Mouse (Mus musculus) urinary bladder, adult 18-20 months (tissue): ENCODE data around the gene Nanos3.
A peak's percentile ranks its signal among the peaks of the same experiment; 100 is the strongest.

ENCODE experiments used
- DNase-seq, 2 experiments: peaks; one replicate each; pipeline ENCODE4 v3.0.0; 2022; ENCODE audit warnings: low spot score in 2 of 2, mixed read lengths in 2 of 2

Gene Nanos3

DNA sequence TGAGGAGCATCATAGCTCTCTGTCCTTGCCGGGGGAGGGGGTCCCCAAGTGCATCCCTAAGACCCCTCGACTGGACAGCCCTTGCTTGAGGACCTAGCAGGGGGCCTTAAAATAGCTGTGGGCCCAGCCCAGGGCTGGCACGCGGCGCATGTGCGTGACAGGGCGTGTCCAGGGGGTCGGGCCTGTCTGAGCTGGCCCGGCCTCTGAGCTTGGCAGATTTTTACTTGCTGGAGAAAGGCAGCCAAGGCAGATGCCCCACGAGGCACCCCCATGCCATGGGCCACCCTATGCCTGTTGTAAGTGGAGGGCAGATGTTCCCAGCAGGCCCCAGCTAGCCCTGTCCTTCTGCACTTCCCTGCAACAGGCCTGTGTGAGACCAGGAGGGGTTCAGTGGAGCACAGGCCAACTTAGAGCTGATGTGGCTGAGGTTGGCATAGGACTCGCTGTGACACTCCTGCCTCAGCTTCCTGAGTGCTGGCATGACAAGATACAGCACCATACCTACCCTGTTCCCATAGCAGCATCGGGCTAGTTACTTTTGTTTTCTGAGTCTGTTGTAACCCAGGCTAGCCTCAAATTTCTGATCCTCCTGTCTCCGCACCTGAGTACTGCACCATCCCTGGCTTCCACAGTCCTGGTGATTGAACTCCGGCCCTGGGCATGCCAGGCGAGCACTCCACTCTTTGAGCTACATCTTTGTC lies 16.7 kb upstream of the Nanos3 start:
- peak in 1 of 2 experiments; percentile 85 for DNase-seq

DNA sequence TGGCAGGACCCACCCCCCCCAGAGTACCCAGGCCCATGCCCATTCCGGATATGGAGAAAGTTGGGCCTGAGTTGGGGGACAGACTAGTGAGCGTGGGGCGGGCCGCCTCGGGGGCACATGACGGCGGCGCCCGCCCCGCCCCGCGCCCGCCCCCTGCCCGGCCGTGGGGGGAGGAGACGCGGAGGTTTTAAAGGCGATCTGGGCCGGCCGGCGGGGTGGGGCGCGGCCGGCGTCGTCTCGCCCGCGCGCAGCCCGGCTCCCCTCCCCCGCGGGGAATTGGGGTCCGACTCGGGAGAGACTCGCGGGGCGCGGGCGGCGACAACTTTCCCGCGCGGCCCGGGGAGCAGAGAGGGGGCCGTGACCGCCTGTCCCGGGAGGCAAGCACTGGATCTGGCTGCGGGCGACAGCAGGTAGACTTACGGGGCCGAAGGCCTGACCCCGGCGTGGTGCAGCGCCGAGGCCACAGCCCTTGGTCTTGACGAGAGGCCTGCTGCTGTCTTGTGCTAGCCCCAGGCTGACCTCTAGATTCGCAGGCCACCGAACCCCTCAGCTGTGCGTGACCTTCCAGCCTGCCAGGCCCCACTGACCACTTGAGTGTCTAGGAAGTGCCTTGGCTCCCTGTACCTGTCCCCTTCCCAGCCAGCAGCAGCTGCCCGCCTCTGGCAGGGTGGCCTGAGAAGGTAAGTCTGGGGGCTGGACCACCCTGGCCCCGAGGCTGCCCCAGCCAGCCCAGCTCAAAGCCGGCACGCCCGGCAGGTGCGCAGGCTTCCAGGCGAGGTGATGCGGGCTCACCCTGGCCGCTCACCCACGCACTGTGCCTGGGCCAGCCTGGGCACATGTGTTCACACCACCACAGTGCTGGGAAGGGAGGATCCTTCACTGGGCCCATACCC lies 15.9 kb upstream of the Nanos3 start:
- DNase-seq = peak; percentile 84 to 86

DNA sequence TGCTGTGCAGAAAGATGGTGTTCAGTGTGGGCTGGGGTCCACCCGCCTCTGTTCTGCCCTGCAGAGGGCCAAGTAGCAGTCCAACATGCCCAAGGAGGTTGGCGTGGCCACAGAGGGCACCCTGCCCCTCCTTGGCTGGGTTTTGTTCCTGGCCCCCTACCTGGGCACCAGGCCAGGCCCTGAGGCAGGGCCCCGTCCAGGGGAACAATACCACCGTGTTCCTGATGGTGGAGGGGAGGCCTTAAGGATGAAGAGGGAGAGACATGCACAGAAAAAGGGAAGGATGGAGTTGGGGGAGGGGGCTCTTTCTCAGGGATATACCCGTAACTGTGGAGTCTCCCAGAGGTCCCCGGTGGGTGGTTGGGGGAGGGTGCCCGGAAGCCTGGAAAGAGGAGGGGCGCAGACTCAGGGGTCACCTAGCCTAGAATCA lies 15.1 kb upstream of the Nanos3 start:
- DNase-seq = no peak

DNA sequence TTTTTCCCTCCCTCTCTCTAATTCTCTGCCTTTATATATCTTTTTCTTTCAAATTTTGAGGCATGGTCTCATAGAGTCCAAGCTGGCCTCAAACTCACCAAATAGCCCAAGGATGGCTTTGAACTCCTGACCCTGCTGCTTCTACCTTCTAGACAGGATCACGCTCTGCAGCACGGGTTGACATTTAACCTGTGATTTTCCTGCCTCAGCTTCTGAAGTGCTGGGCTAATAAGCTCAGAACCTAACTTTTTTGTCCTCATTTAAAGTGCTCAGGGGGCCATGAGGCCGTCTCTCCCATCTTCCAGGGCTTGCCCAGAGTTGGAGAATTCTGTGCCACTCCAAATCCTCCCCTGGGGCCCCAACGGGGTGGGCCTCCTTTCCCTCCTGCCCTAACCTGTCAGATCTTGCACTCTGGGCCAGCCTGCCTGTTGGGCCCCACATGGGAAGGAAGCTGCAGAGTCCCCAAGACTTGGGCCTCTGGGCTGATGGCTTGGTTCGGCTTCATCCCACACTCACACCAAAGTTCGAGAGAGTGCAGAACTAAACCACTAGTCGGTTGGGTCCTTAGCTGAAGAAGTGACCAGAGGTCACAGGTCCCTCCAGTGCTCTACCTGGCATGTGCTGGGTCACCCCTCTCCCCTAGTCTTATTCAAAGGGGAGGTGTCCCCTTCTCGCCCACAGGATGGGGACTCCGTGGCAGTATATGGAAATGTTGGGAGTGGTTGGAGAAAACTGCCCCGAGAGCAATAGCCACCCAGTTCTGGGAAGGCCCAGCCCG lies 14.5 kb upstream of the Nanos3 start:
- no peak for DNase-seq

DNA sequence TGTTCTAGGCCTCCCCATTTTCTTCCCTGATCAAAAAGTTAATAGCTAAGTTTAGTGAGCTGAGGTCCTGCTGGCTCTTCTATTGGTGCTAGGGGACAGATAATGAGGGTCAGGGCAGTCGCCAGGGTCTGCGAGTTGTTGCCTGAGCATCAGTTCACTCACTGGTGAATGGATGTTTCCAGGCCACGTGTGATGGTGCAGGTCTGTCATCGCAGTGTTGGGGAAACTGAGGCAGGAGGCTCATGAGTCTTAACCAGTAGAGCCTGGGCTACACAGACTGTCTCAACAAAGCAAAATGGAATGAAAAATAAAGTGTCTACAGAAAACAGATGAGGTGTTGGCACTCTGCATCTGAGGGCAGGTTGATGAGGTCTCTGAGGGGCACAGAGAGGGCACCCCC lies 13.9 kb upstream of the Nanos3 start:
- DNase-seq = no peak

DNA sequence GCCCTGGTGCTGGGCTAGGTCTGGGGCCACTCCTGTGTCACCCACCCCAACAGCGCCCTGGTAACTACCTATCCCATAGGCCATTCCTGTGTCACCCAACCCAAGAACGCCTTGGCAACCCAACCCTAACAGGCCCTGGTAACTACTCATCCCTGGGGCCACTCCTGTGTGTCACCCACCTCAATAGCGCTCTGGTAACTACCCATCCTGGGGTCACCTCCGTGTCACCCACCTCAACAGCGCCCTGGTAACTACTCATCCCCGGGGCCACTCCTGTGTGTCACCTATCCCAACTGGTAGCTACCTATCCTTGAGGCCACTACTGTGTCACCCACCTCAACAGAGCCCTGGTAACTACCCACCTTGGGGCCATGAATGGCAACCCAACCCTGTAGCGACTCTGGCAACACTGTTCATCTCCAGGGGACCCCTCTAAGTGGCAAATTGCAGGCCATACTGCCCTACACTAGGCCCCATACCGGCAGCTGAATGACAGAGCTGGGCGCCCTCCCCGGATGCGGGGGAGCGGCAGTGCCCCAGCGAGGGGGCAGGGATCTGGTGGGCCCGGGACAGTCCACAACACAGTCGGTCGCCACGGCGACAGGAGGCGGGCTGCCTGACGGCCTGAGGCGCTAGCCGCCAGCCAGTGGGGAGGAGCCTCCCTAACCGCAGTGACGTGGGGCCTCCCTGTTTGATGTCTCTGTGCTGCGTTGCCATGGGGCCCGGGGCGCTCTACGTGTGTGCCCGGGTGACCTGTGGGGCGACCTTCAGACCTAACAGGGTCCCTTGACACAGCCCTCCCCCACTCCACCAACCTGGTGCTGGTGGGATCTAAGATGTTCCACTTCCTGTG lies 13.1 kb upstream of the Nanos3 start:
- DNase-seq = peak; percentile 86 to 89

DNA sequence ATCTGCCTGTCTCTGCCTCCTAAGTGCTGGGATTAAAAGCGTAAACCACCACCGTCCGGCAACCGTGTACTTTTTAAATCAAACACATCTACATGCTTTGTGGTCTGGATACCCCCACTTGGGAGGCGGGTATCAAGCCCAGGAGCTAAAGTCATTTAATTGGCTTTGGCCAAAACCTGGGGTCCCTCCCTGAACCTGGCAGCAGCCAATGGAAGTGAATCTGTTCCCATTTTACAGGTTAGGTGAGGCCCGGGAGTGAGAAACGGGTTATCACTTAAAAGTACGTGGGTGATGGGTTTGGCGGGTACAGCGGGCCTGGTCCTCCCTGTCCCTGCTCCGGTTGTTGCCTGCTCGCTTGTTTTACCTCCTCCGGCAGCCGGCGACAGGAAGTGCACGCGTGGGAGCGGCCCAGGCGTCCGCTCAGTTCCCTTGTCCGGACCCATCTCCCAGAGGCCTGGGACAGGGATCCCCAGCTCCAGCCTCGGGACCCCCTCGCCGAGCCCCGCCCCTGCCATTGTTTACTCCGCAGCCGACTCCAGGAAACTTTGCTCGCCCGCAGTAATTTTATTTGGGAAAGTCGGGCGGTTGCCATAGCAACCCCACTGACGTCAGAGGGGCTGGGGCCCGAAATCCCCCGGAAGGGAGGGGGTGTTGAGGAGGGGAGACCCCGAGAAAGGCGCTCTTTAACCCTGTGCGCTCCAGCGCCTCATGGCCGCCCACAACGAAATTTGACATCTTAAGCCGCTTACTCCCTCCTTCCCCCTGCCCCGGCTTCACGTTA lies 12.3 kb upstream of the Nanos3 start:
- peak; percentile 70 to 86 for DNase-seq

DNA sequence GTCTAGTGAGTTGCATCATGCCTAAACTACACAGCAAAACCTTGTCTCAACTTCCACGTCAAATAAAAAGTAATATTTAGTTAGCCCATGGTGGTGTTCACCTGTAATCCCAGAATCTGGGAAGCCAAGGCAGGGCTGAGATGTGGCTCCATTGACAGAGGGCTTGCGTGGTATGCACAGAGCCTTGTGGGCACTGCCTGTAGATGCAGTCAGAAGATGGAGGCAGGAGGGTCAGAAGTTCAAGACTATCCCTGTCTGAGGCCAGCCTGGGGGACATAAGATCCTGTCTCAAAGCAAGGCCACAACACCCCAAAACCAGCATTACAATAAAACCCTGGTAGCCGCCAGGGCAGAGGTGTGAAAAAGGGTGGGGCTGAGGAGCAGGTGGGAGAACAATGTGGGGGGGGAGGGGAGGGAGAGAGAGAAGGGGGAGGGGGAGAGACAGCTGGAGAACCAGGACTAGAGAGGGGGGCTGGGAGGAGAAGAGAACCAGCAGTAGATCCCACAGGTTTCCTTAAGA lies 9.3 kb upstream of the Nanos3 start:
- no peak for DNase-seq

DNA sequence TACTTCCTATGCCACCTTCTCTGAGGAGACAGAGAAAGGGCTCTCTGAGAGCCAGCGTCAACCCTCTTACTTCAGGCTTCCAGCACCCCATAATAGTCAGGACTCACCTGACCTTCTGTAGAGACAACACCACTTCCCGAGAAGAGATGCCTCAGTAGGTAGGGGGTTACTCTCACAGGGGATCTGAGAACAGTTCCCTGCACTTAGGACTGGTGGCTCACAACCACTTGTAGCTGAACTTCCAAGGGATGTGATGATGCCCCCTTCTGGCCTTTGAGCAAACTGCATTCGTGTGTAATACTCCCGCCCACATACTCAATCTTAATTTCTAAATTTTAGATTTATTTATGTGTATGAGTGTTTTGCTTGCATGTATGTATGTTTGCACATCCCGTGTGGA lies 8.5 kb upstream of the Nanos3 start:
- DNase-seq = no peak

DNA sequence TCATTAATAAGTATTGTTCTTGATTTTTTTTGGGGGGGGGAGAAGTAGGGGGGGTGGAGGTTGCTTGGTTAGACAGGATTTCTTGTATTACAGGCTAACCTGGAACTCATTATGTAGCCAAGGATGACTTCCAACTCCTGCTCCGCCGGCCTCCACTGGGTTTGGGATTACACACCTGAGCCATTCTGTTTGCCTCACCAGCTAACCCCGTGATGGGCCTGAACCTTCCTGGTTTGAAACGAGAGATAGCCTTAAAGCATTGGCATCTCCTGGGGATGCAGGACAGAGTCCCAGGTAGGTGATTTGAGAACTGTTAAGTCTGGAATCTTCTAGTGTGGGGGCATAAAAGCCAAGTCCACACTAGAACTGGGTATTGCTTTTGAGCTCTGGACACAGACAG lies 8.1 kb upstream of the Nanos3 start:
- DNase-seq = no peak

DNA sequence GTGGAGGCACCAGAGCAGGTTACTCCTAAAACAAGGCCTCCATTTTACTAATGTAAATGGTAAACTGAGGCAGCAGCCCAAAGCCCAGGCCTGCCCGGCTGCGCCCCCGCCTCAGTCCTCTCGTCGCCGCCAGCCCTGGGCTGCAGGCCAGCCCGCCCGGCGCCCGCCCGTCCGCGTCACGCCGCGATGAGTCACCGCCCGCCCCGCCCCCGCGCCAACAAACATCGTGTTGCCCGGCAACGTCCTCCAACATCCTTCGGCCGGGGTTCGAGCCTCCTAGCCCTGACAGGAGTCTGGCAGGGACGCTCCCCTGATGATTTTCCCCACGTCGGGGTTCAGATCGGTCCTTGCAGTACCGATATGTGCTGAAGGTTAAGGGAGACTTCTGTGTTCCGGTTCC lies 7.5 kb upstream of the Nanos3 start:
- peak; percentile 78 to 86 for DNase-seq

DNA sequence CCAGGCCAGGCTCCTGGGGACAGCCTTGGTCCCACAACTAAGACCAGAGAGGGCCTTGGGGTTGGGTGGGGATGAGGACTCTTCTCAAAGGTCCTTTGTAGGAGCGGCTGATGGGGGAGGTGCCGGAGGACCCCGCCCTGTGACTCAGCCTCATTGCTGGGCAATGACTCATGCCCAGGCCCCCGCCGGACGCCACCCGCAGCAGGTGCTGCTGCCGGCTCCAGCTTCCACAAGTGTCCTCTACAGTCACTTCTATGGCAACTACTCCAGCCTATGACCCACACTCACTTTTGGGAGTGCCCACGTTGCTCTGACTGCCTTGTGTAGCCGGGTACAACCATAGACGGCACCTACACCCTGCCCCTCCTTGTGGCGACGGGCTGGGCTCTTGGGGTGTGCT lies 7.0 kb upstream of the Nanos3 start:
- peak; percentile 72 to 88 for DNase-seq

DNA sequence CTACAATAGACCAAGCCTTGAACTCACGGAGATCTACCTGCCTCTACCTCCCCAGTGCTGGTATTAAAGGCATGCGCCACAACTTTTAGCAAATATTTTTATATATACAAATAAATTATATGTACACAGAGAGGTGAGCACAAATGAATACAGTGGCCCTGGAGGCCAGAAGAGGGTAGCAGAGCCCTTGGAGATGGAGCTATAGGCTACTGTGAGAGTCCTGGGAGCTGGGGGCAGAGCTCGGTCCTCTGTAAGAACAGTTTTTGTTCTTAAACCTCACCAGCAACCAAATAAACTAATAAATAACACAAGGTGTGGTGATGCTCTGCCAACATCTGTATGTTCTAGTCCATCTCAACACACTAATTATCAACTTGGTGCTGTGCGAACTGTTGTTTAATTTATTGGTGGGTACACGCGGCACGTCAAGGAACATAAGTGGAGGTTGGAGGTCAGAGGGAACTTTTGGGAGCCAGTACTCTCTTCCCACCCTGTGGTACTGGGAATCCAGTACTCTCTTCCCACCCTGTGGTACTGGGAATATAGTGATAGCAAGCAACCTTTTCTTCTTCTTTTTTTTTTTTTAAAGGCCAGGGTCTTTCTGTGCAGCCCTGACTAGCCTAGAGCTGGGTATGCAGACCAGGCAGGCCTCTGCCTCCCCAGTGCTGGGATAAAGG lies 5.3 kb upstream of the Nanos3 start:
- no peak for DNase-seq

DNA sequence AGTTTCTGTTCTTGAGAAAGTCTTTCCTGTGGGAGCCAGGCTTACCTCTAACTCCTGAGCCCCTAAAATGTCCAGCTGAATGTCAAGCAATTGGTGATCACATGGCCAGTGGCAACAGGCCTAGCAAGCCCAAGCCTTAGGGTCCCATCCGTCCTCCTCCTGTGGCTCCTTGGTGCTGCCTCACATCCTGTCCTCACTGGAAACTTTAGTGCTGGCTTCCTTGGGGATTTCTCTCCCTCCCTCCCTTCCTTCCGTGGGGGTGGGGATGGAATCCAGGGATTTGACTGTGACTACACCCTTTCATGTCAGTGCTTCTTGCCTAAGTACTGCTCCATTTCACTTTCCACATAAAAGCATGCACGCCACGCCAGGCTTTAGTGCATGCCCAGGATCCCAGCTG lies 4.6 kb upstream of the Nanos3 start:
- DNase-seq = no peak

DNA sequence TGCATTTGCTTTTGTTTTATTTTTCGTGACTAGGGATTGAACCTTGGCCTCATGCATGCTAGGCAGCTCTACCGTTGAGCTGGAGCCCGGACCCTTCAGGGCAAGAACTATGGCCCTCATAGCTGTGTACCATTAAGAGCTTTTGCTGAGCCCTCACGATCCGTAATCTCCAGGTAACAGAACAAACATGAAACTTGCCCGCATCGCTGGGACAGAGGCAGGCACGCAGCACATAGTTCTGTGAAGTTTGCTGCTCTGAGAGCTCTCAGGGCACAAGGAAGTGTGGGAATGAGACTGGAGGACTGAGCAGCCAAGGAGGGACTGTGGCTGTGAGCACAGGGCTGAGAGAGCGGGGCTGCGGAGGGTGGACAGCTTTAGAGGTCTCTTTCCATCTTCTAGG lies 3.7 kb upstream of the Nanos3 start:
- DNase-seq = no peak

DNA sequence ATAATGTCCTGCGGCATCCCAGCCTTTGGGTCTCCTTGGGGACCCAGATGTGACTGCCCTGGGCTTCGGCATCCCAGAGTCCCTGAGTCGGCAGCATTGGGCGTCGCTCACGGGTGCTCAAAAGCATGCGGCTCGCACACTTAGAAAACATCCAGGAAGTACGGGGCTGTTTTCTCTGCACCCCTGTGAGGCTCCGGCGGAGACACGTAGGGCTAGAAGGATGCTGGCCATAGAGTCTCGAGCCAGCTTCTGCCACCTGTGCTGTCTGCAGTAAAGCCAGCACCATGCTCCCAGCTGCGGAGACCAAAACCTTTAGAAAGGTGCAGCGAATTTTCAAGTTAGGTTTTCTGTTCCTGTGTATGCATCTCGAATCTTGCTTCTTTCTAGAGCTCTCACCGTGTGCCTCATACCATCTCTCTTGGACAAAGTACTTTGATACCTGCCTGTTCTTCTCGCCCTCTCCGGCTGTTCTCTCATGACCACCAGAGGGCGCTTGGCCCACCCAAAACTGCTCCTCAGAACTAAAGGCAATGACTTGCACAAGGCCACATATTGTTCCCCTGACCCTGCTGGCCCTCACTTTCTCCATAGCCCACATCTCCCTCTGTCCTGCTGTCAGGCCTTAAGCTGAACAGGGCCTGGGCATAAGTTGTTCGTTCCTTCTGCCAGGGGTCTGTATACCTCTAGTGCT lies 2.2 kb upstream of the Nanos3 start:
- peak in 1 of 2 experiments; percentile 38 for DNase-seq

DNA sequence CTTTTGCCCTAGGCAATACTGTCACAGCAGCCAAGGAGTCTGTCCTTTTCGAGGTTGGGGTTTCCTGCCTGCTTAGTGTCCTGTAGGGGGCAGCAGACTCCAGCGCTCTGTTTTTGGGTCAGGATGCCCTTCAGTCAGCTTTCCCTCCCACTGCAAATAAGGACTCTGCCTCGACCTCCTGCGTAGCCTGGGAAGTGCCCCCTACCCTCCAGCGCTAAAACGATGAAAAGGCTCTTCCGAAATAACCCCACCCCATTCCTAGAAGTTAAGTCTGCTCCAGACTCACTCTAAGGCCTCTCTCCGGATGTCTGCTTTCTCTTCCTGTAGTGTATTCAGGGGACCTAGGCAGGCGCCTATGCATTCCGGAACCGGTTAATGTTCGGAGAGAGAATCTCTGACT lies 1.5 kb upstream of the Nanos3 start:
- peak in 1 of 2 experiments; percentile 57 for DNase-seq

DNA sequence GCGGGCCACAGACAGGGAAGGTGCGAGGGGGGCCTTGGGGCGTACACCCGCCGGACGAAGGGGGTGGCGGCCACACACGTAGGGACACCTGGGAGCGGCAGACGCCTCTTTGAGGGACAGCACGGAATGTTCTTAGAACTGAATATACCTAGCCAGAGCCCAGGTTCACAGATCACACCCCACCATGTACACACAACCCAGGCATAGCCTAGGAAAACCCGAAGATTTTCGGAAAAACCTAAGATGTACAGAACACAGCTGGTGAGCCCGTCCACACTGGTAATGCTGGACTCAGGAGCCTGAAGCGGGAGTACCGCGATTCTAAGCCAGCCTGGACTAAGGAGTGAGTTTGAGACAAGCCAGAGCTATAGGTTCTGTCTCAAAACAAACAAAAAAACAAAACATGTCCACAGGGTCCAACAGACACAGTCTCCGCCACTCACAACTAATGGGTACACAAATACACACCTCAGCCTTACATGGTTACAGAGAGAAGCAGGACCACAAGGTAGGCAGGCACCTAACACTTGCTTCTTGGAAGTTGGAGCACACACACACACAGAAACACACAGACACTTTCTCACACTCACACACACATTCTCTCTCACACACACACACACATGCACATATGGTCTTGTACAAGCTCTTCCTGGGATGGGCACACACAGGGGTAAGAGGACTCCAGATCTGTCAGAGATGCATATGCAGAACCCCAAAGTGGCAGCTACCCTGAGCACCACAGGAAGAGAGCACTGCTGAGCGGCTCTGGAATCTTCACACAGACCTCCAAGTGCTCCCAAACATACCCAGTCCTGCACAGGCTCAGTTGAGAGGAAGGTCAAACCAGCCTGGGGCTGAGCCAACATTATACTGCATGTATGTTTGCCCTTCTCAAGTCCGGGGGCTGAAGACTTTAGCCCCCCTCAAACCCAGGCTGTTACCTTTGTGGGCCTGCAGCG lies 653 bp downstream of the Nanos3 start:
- DNase-seq = no peak
